Mouse (Mus musculus): Measurements from ENCODE around the gene Uqcrfs1.

The Uqcrfs1 gene

DNA sequence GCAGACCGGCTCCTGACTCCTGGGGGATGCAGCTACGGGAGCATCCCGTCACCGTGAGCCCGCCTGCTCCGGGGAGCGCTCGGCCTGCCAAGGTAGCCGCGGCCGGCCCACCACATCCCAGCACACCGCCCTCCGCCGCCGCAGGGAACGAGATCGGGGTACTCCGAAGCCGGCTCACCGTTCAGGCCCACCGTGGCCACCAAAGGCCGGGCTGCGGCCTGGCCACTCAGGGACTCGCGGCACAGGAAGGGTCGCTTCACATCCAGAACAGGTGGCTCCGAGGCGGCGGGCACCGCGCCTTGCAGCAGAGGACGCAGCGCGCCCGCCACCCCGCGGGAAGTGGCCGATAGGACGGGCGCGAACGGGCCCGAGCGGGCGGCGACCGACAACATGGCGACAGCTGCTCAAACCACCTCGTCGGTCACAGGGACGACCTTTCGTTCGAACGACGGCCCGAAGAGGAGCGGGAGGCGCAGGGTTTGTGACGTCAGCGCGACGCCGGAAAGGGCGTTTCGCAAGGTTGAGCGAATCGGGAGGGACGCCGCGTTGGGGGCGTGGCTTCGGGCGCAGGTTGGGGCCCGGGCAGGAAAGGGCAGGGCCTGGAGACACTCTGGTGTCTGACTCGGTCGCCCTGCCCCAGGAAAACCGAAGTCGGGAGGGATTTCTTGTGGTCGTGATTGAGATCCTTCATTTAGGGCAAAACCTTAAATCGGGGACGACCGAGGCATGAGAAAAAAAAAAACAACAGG lies at the start of gene Uqcrfs1:
Gene Uqcrfs1 (minus strand): TSS at position 507 of the 749 bp plus-strand sequence.
- DNase-seq = peak; percentile 98

DNA sequence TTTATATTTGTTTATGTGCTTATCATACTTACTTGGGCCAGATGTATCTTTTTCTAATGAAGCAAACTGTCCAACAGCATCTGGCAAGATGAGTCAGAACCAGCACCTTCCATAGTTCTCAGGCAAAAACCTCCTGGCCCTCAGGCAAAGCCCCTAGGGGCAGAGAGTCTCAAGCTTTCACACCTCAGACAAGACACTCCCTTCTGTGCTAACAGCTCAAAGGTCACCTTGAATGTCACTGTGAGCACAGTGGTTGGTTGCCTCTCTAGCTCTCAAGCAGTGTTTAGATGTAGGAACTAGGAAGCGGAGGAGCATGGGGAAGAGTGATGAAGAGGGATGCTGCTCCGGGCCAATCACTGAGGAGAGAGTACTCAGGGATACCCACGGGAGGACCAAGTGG lies 40.6 kb upstream of the Uqcrfs1 start:
- DNase-seq = no peak

DNA sequence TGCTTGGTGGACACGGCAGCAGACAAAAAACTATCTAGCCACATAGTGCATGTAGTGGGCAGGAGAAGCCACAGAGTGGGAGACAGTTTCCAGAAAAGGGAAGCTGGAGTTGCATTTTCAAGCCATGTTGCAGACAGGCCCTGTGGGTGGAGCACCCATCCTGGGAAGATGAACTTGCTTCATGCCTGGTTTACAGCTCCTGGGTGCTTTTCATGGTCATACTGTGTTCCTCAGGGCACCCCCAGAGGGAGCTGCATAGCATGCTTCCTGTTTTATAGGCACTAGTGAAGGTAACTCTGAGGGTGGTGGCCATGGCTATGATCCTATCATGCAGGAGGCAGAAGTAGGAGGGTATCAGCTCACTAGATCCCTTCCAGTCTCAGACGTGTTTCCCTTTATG lies 37.4 kb upstream of the Uqcrfs1 start:
- DNase-seq = no peak

DNA sequence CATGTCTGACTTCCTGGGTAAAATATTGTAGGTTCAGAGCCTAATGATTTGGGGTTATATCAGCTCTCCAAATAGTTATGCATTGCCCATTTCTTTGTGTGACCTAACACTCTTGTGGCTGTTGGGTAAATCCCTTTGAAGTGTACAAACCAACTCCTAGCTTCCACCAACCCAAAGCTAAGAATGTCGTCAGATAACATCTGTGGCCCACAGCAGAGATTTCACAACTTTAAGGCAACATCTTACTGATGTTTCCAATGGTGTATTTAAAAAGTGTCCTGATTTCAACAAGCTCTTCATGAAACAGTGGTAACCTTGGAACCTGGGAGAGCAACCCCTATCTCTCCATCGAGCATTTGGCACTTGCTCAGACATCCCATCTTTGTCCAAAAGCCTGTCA lies 33.6 kb upstream of the Uqcrfs1 start:
- no peak for DNase-seq

DNA sequence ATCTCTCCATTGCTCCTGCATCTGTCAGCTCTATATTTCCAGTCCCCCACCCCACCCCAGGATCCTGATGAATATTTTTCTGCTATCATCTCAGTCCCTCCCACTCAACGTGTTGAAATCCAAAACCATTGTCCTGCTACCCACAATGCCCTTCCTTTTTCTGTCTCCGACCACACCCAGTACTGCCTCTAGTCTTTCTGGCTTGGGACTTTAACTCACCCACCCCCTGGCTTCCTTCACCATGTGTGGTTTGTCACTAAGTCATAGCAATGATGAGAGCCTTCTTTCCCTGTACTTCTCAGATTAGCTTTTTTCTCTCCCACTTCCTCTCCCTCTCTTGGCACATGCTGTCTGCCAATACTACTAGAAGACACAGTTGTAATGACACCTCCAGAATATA lies 31.7 kb upstream of the Uqcrfs1 start:
- no peak for DNase-seq

GRCm38 (mm10) chr13:30572971-30573370 lies 27.8 kb upstream of the Uqcrfs1 start:
- DNase-seq = no peak

GRCm38 (mm10) chr13:30570182-30570581 lies 25.0 kb upstream of the Uqcrfs1 start:
- DNase-seq = no peak

- DNase-seq = peak; percentile 25
Measured at GRCm38 (mm10) chr13:30567571-30567970, 22.4 kb upstream of the Uqcrfs1 start.

- peak; percentile 46 for DNase-seq
Measured at GRCm38 (mm10) chr13:30566767-30567166, 21.6 kb upstream of the Uqcrfs1 start.

DNA sequence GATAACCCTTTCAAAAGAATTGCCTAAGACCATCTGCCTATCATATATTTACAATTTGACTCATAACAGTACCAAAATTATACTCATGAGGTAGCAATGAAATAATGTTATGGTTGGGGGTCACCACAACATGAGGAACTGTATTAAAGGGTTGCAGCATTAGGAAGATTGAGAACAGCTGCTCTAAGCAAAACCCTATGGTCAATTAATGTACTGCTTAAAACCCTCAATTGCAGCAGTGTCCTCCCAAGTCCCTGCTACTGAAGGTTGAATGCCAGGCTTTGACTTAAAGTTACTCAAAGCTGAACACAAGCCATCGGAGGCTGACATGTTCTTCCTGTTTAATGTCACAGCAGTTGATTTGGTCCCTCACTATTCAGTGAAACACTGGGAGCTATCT lies 15.4 kb upstream of the Uqcrfs1 start:
- DNase-seq = no peak

- no peak for DNase-seq
Measured at GRCm38 (mm10) chr13:30560052-30560451, 14.9 kb upstream of the Uqcrfs1 start.

DNA sequence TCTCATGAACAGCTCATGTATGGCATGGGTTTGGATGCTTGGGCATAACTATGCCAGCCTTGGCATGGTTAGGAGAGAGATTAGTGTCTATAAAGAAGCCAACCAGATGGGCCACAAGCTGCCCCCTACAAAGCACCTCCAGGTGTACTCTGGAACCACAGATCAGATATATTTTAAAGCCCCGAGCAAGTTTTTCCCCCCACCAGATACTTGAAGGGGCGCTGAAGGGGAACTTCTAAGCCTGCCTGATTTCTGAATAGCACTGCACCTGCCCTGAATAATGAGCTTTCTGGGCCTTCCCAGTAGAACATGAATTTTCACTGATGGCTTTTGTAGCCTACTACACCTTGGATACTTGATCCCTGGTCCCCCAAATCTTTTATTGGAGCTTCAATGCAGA lies 12.6 kb upstream of the Uqcrfs1 start:
- no peak for DNase-seq

- DNase-seq = no peak
Measured at GRCm38 (mm10) chr13:30553051-30553587, 8.0 kb upstream of the Uqcrfs1 start.

- DNase-seq = no peak
Measured at GRCm38 (mm10) chr13:30549339-30549738, 4.2 kb upstream of the Uqcrfs1 start.

GRCm38 (mm10) chr13:30548835-30549234 lies 3.7 kb upstream of the Uqcrfs1 start:
- peak; percentile 89 for DNase-seq

DNA sequence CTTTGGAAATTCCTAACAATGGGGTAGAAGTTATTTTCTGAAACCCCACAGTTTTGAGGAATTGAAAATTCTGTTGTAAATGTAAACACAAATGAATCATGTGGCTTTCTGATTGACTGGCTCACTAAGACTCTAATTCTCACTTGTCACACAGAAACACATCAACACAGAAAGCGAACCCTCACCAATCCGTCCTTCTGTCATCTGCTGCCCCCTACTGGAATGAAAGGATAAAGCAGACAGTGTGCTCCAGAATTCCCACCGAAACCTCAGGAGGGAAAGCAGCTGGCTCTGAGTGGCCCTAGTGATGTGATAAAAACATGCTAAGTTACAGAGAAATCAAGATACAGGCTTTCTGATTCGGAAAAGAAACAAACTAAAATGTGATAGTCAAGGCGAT lies 14.4 kb downstream of the Uqcrfs1 start:
- peak; percentile 88 for DNase-seq

DNA sequence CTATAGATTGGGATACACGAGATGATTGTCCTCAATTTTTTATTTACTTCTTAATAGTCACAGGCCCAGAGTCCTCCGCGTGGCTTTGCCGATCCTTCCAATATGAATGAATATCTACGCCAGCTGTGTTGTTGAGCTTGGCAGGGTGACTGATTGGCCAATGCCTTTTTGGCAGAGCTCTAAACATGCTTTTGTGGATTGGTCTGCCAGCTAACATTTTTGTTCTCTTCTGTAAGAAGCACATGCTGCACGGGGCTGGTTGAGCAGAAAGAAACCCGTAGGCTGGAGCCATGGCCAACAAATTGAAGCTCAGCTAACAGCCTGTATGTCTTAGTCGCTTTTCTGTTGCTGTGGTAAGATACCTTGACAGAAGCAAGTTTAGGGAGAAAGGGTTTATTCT lies 20.2 kb downstream of the Uqcrfs1 start:
- DNase-seq = no peak

GRCm38 (mm10) chr13:30523971-30524370 lies 21.2 kb downstream of the Uqcrfs1 start:
- DNase-seq = no peak

GRCm38 (mm10) chr13:30523246-30523891 lies 21.8 kb downstream of the Uqcrfs1 start:
- DNase-seq = no peak

- no peak for DNase-seq
Measured at GRCm38 (mm10) chr13:30521282-30521902, 23.8 kb downstream of the Uqcrfs1 start.

- no peak for DNase-seq
Measured at GRCm38 (mm10) chr13:30518191-30518590, 27.0 kb downstream of the Uqcrfs1 start.

DNA sequence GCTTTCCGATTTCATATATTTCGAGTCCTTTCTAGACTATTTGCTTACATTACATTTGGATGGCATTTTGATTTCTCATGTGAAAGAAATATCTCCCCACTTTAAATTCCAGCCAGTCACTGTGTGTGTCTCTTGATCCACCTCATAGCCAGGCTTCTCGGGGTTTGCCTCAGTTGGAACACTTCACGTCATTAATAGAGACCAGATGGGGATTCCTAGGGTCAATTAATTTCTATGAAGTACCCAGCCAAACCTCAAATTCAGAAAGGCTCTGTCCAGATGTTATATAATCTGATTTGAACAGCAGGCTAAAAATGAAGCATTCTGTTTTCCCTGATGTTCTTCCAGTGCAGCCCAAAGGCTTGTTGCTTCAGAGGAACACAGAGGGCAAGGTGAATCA lies 37.5 kb downstream of the Uqcrfs1 start:
- no peak for DNase-seq

DNA sequence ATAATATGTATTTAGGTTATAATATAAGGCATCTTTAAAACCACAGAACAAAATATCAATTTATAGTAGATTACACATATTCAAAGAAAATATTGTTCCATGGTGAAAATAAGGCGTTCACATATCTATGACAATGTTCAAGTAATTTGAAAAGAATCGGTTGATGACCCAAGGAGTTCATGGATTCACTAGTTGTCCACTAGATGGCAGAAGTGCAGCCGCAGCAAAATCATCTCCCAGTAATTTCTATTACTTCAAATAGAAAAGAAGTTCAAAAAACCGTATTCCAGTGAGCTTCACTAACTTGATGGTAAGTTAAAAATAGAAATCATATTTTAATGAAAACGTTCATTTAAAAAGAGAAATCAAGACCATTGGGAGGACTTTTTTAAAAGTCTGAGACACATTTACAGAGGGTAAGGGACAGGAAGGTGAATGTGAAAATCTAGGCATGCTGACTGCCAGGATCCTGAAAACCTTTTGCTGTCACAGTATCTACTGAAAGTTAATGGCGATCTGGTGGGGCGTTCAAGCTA lies 43.2 kb downstream of the Uqcrfs1 start:
- peak; percentile 29 for DNase-seq
